Mouse (Mus musculus) kidney, adult 2 months (tissue): ENCODE data around the gene Vax2.

Source experiments
- CTCF ChIP-seq: fragments of 200-500 bp; conservative IDR thresholded peaks from 2 replicates; pipeline ENCODE4 v1.5.1; 2011; ENCODE audit warnings: low read depth, mild to moderate bottlenecking, control low read depth, low read length, moderate library complexity, mixed read lengths; ENCODE audit not compliant: insufficient read depth, insufficient read length
- POLR2A ChIP-seq: fragments of 200-500 bp; IDR thresholded peaks from one replicate; pipeline ENCODE4 v1.6.1; 2011; ENCODE audit warnings: low read depth, low read length, control low read depth

GRCm38 (mm10) chr6:83749286-83749685 lies 38.2 kb downstream of the Vax2 start:
- TF ChIP-seq CTCF (no peak), POLR2A (no peak)
